Comparison of ENCODE assay signal across 19 mouse cellular contexts in the genomic region with DNA sequence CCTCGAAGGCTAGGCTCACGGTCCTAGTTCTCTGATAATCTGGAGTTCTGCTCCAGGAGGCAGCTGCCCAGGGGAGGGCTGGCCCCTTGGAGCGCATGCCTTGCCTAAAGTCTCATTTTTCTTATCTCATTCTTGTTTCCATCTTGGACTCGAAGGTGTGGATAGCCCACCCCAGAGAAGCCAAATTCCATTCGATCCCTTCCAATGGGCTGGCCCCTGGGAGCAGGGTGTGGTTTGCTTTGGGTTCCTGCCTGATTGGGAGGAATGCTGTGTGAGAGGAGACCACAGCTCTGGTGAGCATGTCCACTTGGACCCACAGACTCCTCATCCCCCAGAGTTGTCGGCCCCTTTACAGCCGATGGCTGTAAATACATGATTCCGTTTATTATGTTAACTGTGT. TPM values are rescaled to one million over a fixed set of nuclear protein-coding genes. Genes with fewer than 3 reads are reported as not detected.
"Had no signal": no experiment of that assay in that cellular context is flagged by ENCODE, and none has a peak within 500 bp of the region (broad histone marks: within the 10 kb centered on the region; RNA-seq: fewer than 3 reads in every experiment).

No protein-coding gene starts in this region.

- H3K4me1 ChIP-seq: midbrain, embryonic 12.5 days had no signal

- H3K9ac ChIP-seq: lung, embryonic 14.5 days; midbrain, embryonic 12.5 days; neural tube, embryonic 13.5 days; neural tube, embryonic 15.5 days had no signal

- ATAC-seq: midbrain, embryonic 16.5 days had no signal

- H3K27ac ChIP-seq: midbrain, embryonic 10.5 days; midbrain, embryonic 12.5 days; neural tube, embryonic 13.5 days; neural tube, embryonic 15.5 days had no signal

- H3K36me3 ChIP-seq: midbrain, embryonic 10.5 days; midbrain, embryonic 12.5 days; neural tube, embryonic 13.5 days; neural tube, embryonic 15.5 days had no signal

- DNase-seq: lung, embryonic 14.5 days; lung, postnatal 10 days; lung, postnatal 4 days; midbrain, embryonic 14.5 days; retina, postnatal 1 day; right cerebral cortex, adult 18-20 months; right cerebral cortex, postnatal 25 days; right cerebral cortex, postnatal 4 days; spleen, adult 18-20 months; thymus, adult 18-20 months; thymus, postnatal 14 days; thymus, postnatal 36 days had no signal

- H3K9me3 ChIP-seq: midbrain, embryonic 10.5 days; midbrain, embryonic 12.5 days; neural tube, embryonic 13.5 days; neural tube, embryonic 15.5 days had no signal

- H3K4me2 ChIP-seq: lung, embryonic 14.5 days; midbrain, embryonic 12.5 days; neural tube, embryonic 13.5 days; neural tube, embryonic 15.5 days had no signal

- H3K4me3 ChIP-seq: midbrain, embryonic 10.5 days; midbrain, embryonic 12.5 days; myocyte; neural tube, embryonic 13.5 days; neural tube, embryonic 15.5 days had no signal

- H3K27me3 ChIP-seq: neural tube, embryonic 13.5 days; neural tube, embryonic 15.5 days had no signal

RNA-seq across cellular contexts. Expression of a gene that starts 12.6 kb away (rescaled TPM):
- total RNA-seq: megakaryocyte-erythroid progenitor cell, adult 5-6 weeks had no signal

RNA-seq across cellular contexts. Expression of a gene that starts 53.2 kb away (rescaled TPM):
- total RNA-seq: megakaryocyte-erythroid progenitor cell, adult 5-6 weeks had no signal
- polyA plus RNA-seq: neural tube, embryonic 13.5 days; neural tube, embryonic 15.5 days had no signal
